Mouse (Mus musculus) CD4-positive naive resting alpha-beta T cell, adult 57 days (primary cell): ENCODE measurements around the gene Pnpo. TPM values are rescaled to one million over a fixed set of nuclear protein-coding genes. Genes with fewer than 3 reads are reported as not detected.

Source experiments
- total RNA-seq: library from RNA; stranded (reverse); gene quantifications from one replicate; pipeline ENCODE4 v1.2.4, GENCODE M21; 2023

The Pnpo gene
- total RNA-seq: 18.1 TPM

GRCm38 (mm10) chr11:96943746-96944304 is at the start of gene Pnpo:
Gene Pnpo, minus strand, starts transcription at chr11:96943986.

DNA sequence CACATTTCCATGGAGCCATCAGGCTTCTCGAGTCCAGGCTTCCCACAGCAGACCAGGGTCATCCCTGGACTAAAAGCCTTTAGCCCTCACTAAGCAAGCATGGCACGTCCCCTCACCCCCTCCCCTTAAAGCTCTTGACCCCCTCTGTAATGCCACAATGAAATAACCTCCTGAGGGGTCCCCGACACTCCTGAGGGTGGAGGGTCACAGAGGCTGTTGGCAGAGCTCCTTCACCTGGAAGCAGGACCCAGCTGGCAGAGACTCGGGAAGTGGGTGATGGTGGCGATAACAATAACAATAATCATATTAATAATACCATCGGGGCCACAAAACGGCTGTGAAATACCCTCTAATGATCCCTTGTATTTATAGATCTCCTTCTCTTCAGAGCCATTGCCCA is 39.1 kb upstream of the Pnpo start, which contains the start of gene Sp2:
Gene Sp2, minus strand, starts transcription at position 101 of the 400 bp plus-strand sequence.

DNA sequence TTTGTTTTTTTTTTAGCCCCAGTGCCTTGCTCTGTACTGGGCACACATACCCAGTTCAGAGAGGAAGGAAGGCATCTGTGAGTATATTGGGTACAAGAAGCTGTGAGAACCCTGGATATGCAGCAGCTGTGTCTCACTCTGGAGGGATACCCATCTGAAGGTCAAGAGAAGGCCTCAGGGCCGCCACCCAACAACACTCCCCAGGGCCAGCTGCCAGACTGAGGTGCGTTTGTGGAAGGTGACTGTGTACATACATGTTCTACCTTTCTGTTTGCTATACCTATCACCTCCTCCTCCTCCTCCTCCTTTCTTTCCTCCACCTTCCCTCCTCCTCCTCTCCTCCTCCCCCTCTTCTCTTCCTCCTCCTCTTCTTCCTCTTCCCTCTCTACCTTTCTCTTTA is 15.7 kb downstream of the Pnpo start, which contains the start of gene Prr15l:
Gene Prr15l, plus strand, starts transcription at position 17 of the 400 bp plus-strand sequence.

DNA sequence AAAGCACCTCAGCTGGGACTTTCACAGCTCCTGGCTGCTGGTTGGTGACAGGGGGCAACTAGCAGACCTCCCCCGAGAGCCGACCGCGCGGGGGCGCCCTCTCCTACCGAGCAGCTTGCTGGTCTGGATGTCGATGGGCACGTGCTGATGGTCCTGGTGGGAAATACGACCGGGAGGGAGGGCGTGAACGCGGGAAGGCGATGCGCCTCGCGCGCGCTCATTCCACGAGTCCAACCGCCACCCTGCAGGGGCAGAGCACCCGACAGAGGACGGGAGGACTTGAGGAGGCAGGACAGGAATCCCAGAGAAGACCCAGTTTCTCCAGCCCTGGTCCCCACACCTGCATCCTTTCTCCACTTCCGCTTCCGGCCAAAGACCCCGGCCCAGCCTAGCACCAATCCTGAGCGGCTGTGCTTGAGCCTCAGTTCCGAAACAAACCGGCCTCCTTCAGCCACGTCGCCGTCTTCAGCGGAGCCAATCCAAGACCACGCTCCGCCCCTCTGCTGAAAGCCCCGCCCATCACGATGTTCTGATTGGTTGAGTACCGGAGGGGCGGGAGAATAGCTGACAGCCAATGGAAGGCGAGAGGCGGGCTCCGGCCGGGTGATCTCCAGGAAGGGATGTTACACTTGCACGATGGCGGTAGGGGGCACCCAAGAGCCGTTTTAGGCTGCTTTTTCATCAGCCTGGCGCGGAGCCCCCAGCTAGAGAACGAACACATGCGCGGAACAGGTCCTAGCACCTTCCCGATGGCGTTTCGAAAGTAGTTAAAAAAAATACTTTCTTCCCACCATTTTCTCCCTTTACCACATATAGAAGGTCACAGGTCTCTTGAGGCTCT is 27.5 kb downstream of the Pnpo start, which contains the start of gene Cdk5rap3:
Gene Cdk5rap3, minus strand, starts transcription at position 453 of the 841 bp plus-strand sequence.

Other genes with a start within 250 kb of the Pnpo start
- 34.0 TPM for gene Snx11, start 166.4 kb downstream of the Pnpo start, total RNA-seq
- 46.6 TPM for gene Cbx1, start 154.9 kb downstream of the Pnpo start, total RNA-seq
- gene Nfe2l1, start 114.0 kb downstream of the Pnpo start, total RNA-seq: 45.4 TPM
- gene Copz2, start 94.1 kb downstream of the Pnpo start, total RNA-seq: 1.2 TPM
- gene Cdk5rap3, start 27.5 kb downstream of the Pnpo start, total RNA-seq: 56.0 TPM
- gene Prr15l, start 15.9 kb downstream of the Pnpo start, total RNA-seq: not detected
- 54.2 TPM for gene Sp2, start 39.0 kb upstream of the Pnpo start, total RNA-seq
- 4.7 TPM for gene Sp6, start 69.4 kb upstream of the Pnpo start, total RNA-seq
- gene Scrn2, start 86.0 kb upstream of the Pnpo start, total RNA-seq: 3.3 TPM
- gene Lrrc46, start 97.4 kb upstream of the Pnpo start, total RNA-seq: not detected
- 38.7 TPM for gene Mrpl10, start 97.6 kb upstream of the Pnpo start, total RNA-seq
- 31.6 TPM for gene Osbpl7, start 106.6 kb upstream of the Pnpo start, total RNA-seq
- gene Tbx21, start 171.3 kb upstream of the Pnpo start, total RNA-seq: 2.4 TPM
- 1.2 TPM for gene Tbkbp1, start 207.5 kb upstream of the Pnpo start, total RNA-seq
- gene Kpnb1, start 243.9 kb upstream of the Pnpo start, total RNA-seq: 136 TPM